Mouse (Mus musculus) heart, adult 2 months (tissue): ENCODE measurements at regions not wholly inside any gene's neighbourhood (a gene's known extent, or its start where the extent isn't known, plus 50 kb on each side); places are given as distances from the start of the nearest gene placed in this dataset.

Experiments
- DNase-seq, 2 experiments: peaks; one replicate each; pipeline ENCODE4 v3.0.0; 2021
- H3K27ac ChIP-seq: fragments of 200-600 bp; 2 replicates; pipeline ENCODE4 v1.8.1; 2022
- H3K27me3 ChIP-seq: fragments of 200-500 bp; 2 replicates; pipeline ENCODE4 v1.6.1; 2012; ENCODE audit warnings: mild to moderate bottlenecking, low read length, inconsistent platforms, mixed read lengths; ENCODE audit not compliant: control insufficient read depth, insufficient read depth
- H3K36me3 ChIP-seq: fragments of 200-500 bp; 2 replicates; pipeline ENCODE4 v1.6.1; 2012; ENCODE audit warnings: low read length, inconsistent platforms; ENCODE audit not compliant: control insufficient read depth, insufficient read depth
- H3K4me1 ChIP-seq: fragments of 200-500 bp; 2 replicates; pipeline ENCODE4 v1.6.1; 2011; ENCODE audit warnings: low read length; ENCODE audit not compliant: control insufficient read depth, insufficient read depth
- H3K4me3 ChIP-seq: fragments of 200-600 bp; 2 replicates; pipeline ENCODE4 v1.8.1; 2022
- H3K79me2 ChIP-seq: fragments of 200-500 bp; replicated peaks from 2 replicates; pipeline ENCODE4 v1.6.1; 2012; ENCODE audit warnings: mild to moderate bottlenecking, inconsistent platforms, low read length, moderate library complexity, mixed read lengths; ENCODE audit not compliant: control insufficient read depth, insufficient read depth
- H3K9ac ChIP-seq: fragments of 200-500 bp; 2 replicates; pipeline ENCODE4 v1.6.1; 2012; ENCODE audit warnings: low read depth, mild to moderate bottlenecking, control low read depth, inconsistent platforms, low read length, mixed read lengths
- CTCF ChIP-seq: fragments of 200-600 bp; IDR thresholded peaks from 2 replicates; pipeline ENCODE4 v1.8.1; 2022; ENCODE audit warnings: antibody characterized with exemption, mild to moderate bottlenecking, moderate library complexity
- EP300 ChIP-seq: fragments of 200-500 bp; IDR thresholded peaks from 2 replicates; pipeline ENCODE4 v1.6.1; 2011; ENCODE audit warnings: low read depth, low read length, control low read depth; ENCODE audit not compliant: insufficient read depth
- POLR2A ChIP-seq: fragments of 200-500 bp; IDR thresholded peaks from 2 replicates; pipeline ENCODE4 v1.6.1; 2011; ENCODE audit warnings: mild to moderate bottlenecking, low read depth, low read length, control low read depth; ENCODE audit not compliant: insufficient read depth
- WGBS: fragments of 180-500 bp; shearing (Covaris S2); methylation state at CpG from one replicate; pipeline ENCODE4 v1.1.7; 2018; 5-methylcytosine and 5-hydroxymethylcytosine counted together
- intact Hi-C: fragments of 180-260 bp; cut with DNase I; formaldehyde crosslinking; loops from one replicate; pipeline ENCODE4 v1.15.1; 2025

DNA sequence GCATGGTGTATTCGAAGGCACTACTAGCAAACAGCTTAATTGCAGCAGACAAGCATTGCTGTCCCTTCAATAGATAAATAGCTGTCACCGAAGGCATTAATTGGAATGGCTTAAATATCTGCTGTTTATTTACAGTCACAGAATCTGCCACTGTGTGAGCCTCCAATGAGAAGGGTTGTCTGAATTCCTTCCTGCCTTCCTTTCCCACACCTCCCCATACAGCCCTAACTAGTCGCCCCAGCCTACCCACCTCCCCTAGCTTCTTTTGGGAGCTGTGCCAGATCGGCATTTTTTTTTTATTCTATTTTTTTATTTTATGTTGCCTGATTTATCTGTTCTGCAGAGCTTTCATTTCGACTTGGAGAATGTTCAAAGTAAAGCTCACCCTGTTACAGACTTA is 575.7 kb downstream of the Gm9195 start:
- H3K4me1 ChIP-seq, result no peaks in the 10 kb centered on the region
- WGBS, result 53% methylated on average over 5 of the region's 5 CpGs
- H3K4me3 ChIP-seq, result no peak overlapping the region
- no peak for DNase-seq
- no peak overlapping the region for H3K27ac ChIP-seq
- no peak overlapping the region for H3K9ac ChIP-seq
- TF ChIP-seq POLR2A (no peak), CTCF (no peak), EP300 (no peak)
- no peaks in the 10 kb centered on the region for H3K27me3 ChIP-seq
- no peaks in the 10 kb centered on the region for H3K36me3 ChIP-seq
- intact Hi-C loops, result no loop called here
- no peaks in the 10 kb centered on the region for H3K79me2 ChIP-seq

DNA sequence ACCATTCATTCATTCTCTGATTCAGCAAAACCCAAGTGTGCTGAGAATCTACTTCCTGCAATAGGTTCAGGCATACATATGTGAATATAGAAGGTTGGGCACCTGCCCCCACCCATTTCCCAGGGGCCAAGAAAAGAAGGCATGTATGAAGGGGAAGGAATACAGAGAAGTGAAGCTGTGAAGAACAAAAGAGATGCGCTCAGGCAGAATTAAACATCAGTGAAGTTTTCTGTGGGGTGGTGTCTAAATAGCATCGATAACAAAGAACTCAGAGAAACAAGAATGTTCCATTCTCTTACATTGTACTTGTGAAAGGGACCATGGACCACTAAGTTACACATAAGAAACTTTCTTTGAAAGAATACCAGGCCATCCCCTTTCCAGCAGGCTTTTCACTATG is 580.7 kb downstream of the Gm9195 start:
- no peaks in the 10 kb centered on the region for H3K36me3 ChIP-seq
- no peaks in the 10 kb centered on the region for H3K4me1 ChIP-seq
- no peak overlapping the region for H3K27ac ChIP-seq
- DNase-seq, result no peak
- no peaks in the 10 kb centered on the region for H3K79me2 ChIP-seq
- TF ChIP-seq EP300, result no peak
- TF ChIP-seq CTCF, result no peak
- TF ChIP-seq POLR2A, result no peak
- no peak overlapping the region for H3K9ac ChIP-seq
- no peak overlapping the region for H3K4me3 ChIP-seq
- no peaks in the 10 kb centered on the region for H3K27me3 ChIP-seq
- 80% methylated on average over 2 of the region's 2 CpGs for WGBS
- intact Hi-C loops, result no loop called here

DNA sequence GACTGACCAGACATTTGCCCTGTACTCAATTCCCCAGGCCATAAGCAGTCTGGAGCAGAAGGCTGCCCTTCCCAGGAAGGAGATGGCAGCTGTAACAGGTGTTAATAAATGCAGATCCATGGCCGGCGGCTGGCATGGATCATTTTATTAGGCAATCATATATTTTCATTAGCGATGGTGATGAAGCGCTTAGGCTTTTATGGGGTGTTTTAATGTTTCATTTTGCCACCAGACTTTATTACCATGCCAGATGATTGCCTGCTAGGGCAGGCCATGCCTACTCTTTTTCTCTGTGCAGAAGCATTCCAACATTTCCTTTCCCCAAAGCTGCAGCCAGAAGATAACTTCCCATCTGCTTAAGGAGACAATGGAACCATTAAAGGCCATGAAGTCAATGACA is 596.2 kb downstream of the Gm9195 start:
- Histone ChIP-seq H3K4me3 (no peak overlapping the region), H3K27ac (no peak overlapping the region), H3K4me1 (no peaks in the 10 kb centered on the region), H3K9ac (no peak overlapping the region), H3K79me2 (no peaks in the 10 kb centered on the region), H3K27me3 (no peaks in the 10 kb centered on the region), H3K36me3 (no peaks in the 10 kb centered on the region)
- 84% methylated on average over 4 of the region's 4 CpGs for WGBS
- TF ChIP-seq POLR2A (no peak), EP300 (no peak), CTCF (no peak)
- intact Hi-C loops, result no loop called here
- no peak for DNase-seq

DNA sequence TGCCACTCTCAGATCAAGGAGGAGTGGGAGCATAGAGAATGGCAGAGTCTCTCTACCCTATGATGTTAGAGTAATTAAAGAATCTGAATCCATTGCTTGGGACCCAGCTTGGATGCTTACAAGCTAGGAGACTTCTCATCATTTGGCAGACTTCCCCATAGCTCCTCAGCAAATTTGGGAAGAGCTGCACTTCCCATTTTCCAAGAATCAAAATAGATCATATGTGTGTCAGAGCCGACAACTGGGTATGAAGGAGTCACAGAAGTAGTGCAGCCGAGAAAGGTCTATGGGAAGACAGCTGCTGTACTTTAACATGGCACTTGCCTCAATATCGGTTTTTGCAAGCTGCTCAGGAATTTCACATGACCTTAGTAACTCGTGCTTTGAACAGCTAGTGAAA is 596.8 kb downstream of the Gm9195 start:
- intact Hi-C loops, result no loop called here
- H3K27ac ChIP-seq, result no peak overlapping the region
- no peaks in the 10 kb centered on the region for H3K4me1 ChIP-seq
- no peaks in the 10 kb centered on the region for H3K79me2 ChIP-seq
- no peak for DNase-seq
- H3K27me3 ChIP-seq, result no peaks in the 10 kb centered on the region
- no peak overlapping the region for H3K9ac ChIP-seq
- H3K36me3 ChIP-seq, result no peaks in the 10 kb centered on the region
- TF ChIP-seq CTCF (no peak), EP300 (no peak), POLR2A (no peak)
- H3K4me3 ChIP-seq, result no peak overlapping the region
- 75% methylated on average over 4 of the region's 4 CpGs for WGBS

DNA sequence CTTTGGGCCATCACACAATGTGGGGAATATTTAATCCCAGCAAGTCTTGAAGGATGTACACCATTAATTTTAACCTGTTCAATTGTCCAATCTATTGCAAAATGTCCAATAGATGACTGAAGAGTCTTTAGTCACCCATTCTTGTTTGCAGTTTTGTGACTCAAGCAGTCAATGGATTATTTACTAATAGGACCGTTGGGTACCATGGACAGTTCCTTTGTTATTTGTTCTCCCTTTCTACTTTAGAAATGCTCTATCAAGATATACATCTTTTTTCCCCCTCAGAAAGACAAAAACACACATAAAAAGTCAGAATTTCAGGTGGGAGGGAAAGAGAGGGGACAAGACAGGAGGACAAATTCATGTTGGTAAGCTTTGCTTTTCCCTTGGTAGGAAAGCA is 598.3 kb downstream of the Gm9195 start:
- WGBS, result 72% methylated on average over 1 of the region's 1 CpGs
- Histone ChIP-seq H3K4me3 (no peak overlapping the region), H3K79me2 (no peaks in the 10 kb centered on the region), H3K27ac (no peak overlapping the region), H3K36me3 (no peaks in the 10 kb centered on the region), H3K9ac (no peak overlapping the region), H3K4me1 (no peaks in the 10 kb centered on the region), H3K27me3 (no peaks in the 10 kb centered on the region)
- TF ChIP-seq CTCF (no peak), POLR2A (no peak), EP300 (no peak)
- intact Hi-C loops, result no loop called here
- no peak for DNase-seq

DNA sequence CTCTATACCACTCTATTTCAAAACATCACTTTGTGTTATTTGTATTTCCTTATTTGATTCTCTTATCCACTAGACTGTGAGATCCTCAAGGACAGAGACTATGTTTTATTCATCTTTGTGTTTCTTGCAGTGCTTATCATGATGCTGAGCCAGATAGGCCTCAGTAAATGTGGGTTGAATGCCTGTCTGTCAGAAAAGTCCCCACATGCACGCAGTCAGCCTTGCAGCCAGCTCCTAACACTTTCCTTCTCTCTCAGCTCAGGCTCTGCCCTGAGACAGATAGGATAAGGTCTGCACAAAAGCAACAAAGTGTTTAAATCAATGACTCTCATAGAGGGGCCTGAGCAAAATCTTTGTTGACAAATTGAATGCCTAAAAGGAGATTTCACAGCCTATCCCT is 600.0 kb downstream of the Gm9195 start:
- Histone ChIP-seq H3K4me3 (no peak overlapping the region), H3K27me3 (no peaks in the 10 kb centered on the region), H3K9ac (no peak overlapping the region), H3K27ac (no peak overlapping the region), H3K36me3 (no peaks in the 10 kb centered on the region), H3K79me2 (no peaks in the 10 kb centered on the region), H3K4me1 (no peaks in the 10 kb centered on the region)
- intact Hi-C loops, result no loop called here
- TF ChIP-seq POLR2A (no peak), EP300 (no peak), CTCF (no peak)
- no peak for DNase-seq
- WGBS, result 62% methylated on average over 1 of the region's 1 CpGs

DNA sequence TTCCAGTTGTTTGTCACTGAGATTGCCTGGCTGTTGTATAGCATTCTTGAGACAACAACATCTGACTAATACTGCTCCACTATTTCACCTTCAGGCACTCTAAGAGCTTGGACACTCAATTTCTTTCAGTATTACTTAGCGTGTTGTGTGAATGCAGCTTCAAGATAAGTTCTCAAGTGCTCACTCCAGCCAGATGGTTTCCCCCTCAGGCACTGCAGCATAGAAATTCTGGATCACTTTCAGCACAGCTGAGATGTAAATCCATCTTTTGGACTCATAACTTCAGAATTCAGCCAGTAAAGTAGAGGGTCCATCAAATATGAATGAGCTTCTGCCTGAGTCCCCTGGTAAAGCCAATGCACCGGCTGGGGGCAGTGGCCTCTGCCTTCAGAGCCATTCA is 608.8 kb downstream of the Gm9195 start:
- TF ChIP-seq CTCF (no peak), POLR2A (no peak)
- no peak overlapping the region for H3K9ac ChIP-seq
- H3K27me3 ChIP-seq, result no peaks in the 10 kb centered on the region
- DNase-seq, result no peak
- no peak overlapping the region for H3K4me3 ChIP-seq
- no peaks in the 10 kb centered on the region for H3K36me3 ChIP-seq
- 71% methylated on average over 2 of the region's 2 CpGs for WGBS
- no peaks in the 10 kb centered on the region for H3K79me2 ChIP-seq
- H3K27ac ChIP-seq, result no peak overlapping the region
- no peaks in the 10 kb centered on the region for H3K4me1 ChIP-seq
- intact Hi-C loops, result no loop called here
